Mouse (Mus musculus): Measurements from ENCODE around the gene Pou2f1. TPM values are rescaled to one million over a fixed set of nuclear protein-coding genes. Genes with fewer than 3 reads are reported as not detected.
A peak's percentile ranks its signal among the peaks of the same experiment; 100 is the strongest.

Gene Pou2f1
- total and polyA plus RNA-seq, 2 experiments from 2014 or later = 21.5 to 27.2 TPM

DNA sequence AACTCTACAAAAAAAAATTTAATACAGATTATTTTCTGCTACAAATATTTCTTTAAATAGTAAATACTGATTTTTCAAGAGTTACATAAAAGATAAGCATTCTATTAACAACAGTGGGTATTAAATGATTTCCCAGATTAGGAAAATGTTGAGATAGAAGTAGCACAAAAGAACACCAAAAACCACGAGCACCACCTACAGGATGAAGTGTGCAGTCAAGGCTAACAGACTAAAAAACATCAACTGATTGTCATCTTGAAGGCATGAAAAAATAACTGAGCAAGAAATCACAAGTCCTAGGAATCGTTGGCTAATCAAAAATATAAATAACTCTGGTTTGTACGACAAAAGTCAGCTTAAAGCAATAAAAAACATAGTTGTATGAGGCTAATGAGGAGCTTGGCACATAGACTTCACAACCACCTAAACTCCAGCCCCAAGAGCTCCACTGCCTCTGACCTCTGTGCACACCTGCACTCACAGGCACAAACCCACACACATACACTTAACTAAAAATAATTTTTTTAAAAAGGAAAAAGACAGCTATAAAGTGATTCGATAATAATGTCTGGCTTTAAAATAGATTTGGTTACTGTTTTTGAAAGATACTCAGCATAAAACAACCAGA is 35.3 kb downstream of the Pou2f1 start:
- ATAC-seq (ENCODE audit: low FRiP score) (no peak), DNase-seq (ENCODE audit: low spot score) (peak; percentile 72)
- WGBS = 41% methylated on average over 4 of the region's 4 CpGs
- Histone ChIP-seq H3K9ac (replicated peaks; ENCODE audit: low read length, poor library complexity, severe bottlenecking) (no peak overlapping the region), H3K36me3 (ENCODE audit: insufficient read depth, low read length) (no peaks in the 10 kb centered on the region), H3K4me3 (ENCODE audit: low read depth, low read length) (no peak overlapping the region), H3K27ac (ENCODE audit: low read depth, low read length) (no peak overlapping the region), H3K4me2 (ENCODE audit: low read depth, low read length, poor library complexity, severe bottlenecking) (no peak overlapping the region), H3K4me1 (ENCODE audit: insufficient read depth, low read length) (0 out of 2 replicates have a peak, but pooled peaks cover 4% of the 10 kb centered on the region), H3K27me3 (ENCODE audit: insufficient read depth, low read length) (no peaks in the 10 kb centered on the region), H3K9me3 (ENCODE audit: low read length) (no peaks in the 10 kb centered on the region)
- TF ChIP-seq CTCF (IDR thresholded peaks at IDR 0.05) = peak; percentile 86

GRCm38 (mm10) chr1:165966156-165966914 is 36.1 kb downstream of the Pou2f1 start:
- H3K4me3 ChIP-seq (ENCODE audit: low read depth, low read length) = no peak overlapping the region
- ATAC-seq (ENCODE audit: low FRiP score) (no peak), DNase-seq (ENCODE audit: low spot score) (no peak)
- no peak for TF ChIP-seq CTCF (IDR thresholded peaks at IDR 0.05)
- H3K36me3 ChIP-seq (ENCODE audit: insufficient read depth, low read length) = no peaks in the 10 kb centered on the region
- WGBS = 37% methylated on average over 5 of the region's 5 CpGs
- H3K9ac ChIP-seq (replicated peaks; ENCODE audit: low read length, poor library complexity, severe bottlenecking) = no peak overlapping the region
- H3K4me2 ChIP-seq (ENCODE audit: low read depth, low read length, poor library complexity, severe bottlenecking) = no peak overlapping the region
- no peak overlapping the region for H3K27ac ChIP-seq (ENCODE audit: low read depth, low read length)
- 0 out of 2 replicates have a peak, but pooled peaks cover 4% of the 10 kb centered on the region for H3K4me1 ChIP-seq (ENCODE audit: insufficient read depth, low read length)
- no peaks in the 10 kb centered on the region for H3K9me3 ChIP-seq (ENCODE audit: low read length)
- H3K27me3 ChIP-seq (ENCODE audit: insufficient read depth, low read length) = no peaks in the 10 kb centered on the region

DNA sequence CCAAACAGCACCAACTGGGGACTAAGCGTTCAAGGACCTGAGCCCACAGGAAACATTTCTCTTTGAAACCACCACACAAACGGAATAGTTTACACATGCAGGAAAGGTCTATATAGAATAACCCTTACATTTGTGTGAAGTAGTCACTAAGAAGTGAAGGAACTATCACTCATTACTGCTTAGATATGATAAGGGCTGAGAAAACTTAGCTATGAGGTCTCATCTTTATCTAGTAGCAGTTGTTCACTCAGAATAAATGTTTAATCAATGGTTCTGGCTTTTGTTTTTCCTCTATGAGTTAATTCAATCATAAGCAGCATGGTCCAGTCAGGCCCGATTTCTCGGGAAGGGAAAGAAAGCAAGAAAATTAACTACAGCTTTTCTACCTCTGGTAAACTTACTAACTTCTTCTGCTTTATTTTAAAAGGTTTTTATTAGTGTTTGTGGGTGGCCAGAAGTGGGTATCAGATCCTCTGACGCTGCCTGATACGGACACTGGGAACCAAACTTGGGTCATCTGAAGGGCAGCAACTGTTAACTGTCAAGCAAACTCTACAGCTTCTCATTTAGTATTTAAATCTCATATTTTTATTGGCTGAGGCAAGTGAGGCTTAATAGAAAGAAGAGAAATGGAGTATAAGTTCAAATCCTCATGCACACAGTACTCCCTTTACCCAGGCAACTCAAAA is 40.7 kb downstream of the Pou2f1 start:
- Histone ChIP-seq H3K4me2 (ENCODE audit: low read depth, low read length, poor library complexity, severe bottlenecking) (no peak overlapping the region), H3K4me1 (ENCODE audit: insufficient read depth, low read length) (0 out of 2 replicates have a peak, but pooled peaks cover 9% of the 10 kb centered on the region), H3K9ac (replicated peaks; ENCODE audit: low read length, poor library complexity, severe bottlenecking) (no peak overlapping the region), H3K27me3 (ENCODE audit: insufficient read depth, low read length) (no peaks in the 10 kb centered on the region), H3K4me3 (ENCODE audit: low read depth, low read length) (no peak overlapping the region), H3K36me3 (ENCODE audit: insufficient read depth, low read length) (no peaks in the 10 kb centered on the region), H3K27ac (ENCODE audit: low read depth, low read length) (no peak overlapping the region), H3K9me3 (ENCODE audit: low read length) (no peaks in the 10 kb centered on the region)
- no peak for TF ChIP-seq CTCF (IDR thresholded peaks at IDR 0.05)
- WGBS = 86% methylated on average over 6 of the region's 6 CpGs
- no peak for ATAC-seq (ENCODE audit: low FRiP score)
- DNase-seq (ENCODE audit: low spot score) = no peak

GRCm38 (mm10) chr1:165958159-165958558 is 44.3 kb downstream of the Pou2f1 start:
- DNase-seq (ENCODE audit: low spot score) (no peak), ATAC-seq (ENCODE audit: low FRiP score) (no peak)
- H3K36me3 ChIP-seq (ENCODE audit: insufficient read depth, low read length) = no peaks in the 10 kb centered on the region
- no peak overlapping the region for H3K4me3 ChIP-seq (ENCODE audit: low read depth, low read length)
- no peaks in the 10 kb centered on the region for H3K9me3 ChIP-seq (ENCODE audit: low read length)
- TF ChIP-seq CTCF (IDR thresholded peaks at IDR 0.05) = no peak
- no peak overlapping the region for H3K4me2 ChIP-seq (ENCODE audit: low read depth, low read length, poor library complexity, severe bottlenecking)
- H3K9ac ChIP-seq (replicated peaks; ENCODE audit: low read length, poor library complexity, severe bottlenecking) = no peak overlapping the region
- no peak overlapping the region for H3K27ac ChIP-seq (ENCODE audit: low read depth, low read length)
- H3K27me3 ChIP-seq (ENCODE audit: insufficient read depth, low read length) = no peaks in the 10 kb centered on the region
- H3K4me1 ChIP-seq (ENCODE audit: insufficient read depth, low read length) = 0 out of 2 replicates have a peak, but pooled peaks cover 5% of the 10 kb centered on the region

DNA sequence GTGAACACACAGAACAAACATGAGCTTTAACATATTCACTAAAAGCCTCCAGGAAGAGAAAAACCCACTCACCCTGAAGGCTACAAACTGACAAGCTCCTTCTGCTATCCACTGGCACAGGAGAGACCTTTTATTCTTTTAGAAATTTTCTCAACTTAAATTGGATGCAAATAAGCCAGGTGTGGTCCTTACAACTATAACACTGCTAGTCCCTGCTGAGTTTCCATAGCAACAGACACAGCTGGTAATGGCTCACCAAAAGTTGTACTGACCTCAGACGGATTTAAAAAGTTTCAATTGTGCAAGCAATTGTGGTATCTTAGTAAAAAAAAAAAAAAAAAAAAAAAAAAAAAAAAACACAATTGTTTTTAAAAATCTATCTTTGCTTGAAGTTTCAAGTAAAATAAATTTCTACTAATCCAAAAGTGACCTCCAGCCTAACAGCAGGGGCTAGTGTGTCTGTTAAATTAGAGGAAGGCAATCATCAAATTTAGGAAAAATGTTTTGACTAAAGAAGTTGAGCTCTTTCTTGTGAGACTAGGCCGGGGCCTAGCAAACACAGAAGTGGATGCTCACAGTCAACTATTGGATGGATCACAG is 54.2 kb downstream of the Pou2f1 start:
- no peaks in the 10 kb centered on the region for H3K36me3 ChIP-seq (ENCODE audit: insufficient read depth, low read length)
- H3K4me2 ChIP-seq (ENCODE audit: low read depth, low read length, poor library complexity, severe bottlenecking) = no peak overlapping the region
- no peaks in the 10 kb centered on the region for H3K9me3 ChIP-seq (ENCODE audit: low read length)
- peak; percentile 17 for DNase-seq (ENCODE audit: low spot score)
- H3K27me3 ChIP-seq (ENCODE audit: insufficient read depth, low read length) = no peaks in the 10 kb centered on the region
- no peak overlapping the region for H3K27ac ChIP-seq (ENCODE audit: low read depth, low read length)
- H3K9ac ChIP-seq (replicated peaks; ENCODE audit: low read length, poor library complexity, severe bottlenecking) = no peak overlapping the region
- no peaks in the 10 kb centered on the region for H3K4me1 ChIP-seq (ENCODE audit: insufficient read depth, low read length)
- ATAC-seq (ENCODE audit: low FRiP score) = no peak
- TF ChIP-seq CTCF (IDR thresholded peaks at IDR 0.05) = no peak
- H3K4me3 ChIP-seq (ENCODE audit: low read depth, low read length) = no peak overlapping the region
- WGBS = 27% methylated on average over 2 of the region's 2 CpGs
